Mouse (Mus musculus): ENCODE data around the gene Sspn. TPM values are rescaled to one million over a fixed set of nuclear protein-coding genes. Genes with fewer than 3 reads are reported as not detected.

Sspn gene
- polyA plus RNA-seq, 1 experiment from 2014 or later = 20.9 TPM

- no peak for ATAC-seq (ENCODE audit: insufficient number of reproducible peaks, low FRiP score, low TSS enrichment, low read depth)
- no peaks in the 10 kb centered on the region for H3K9me3 ChIP-seq
Measured at GRCm38 (mm10) chr6:145981074-145981473, 49.6 kb downstream of the Sspn start.

DNA sequence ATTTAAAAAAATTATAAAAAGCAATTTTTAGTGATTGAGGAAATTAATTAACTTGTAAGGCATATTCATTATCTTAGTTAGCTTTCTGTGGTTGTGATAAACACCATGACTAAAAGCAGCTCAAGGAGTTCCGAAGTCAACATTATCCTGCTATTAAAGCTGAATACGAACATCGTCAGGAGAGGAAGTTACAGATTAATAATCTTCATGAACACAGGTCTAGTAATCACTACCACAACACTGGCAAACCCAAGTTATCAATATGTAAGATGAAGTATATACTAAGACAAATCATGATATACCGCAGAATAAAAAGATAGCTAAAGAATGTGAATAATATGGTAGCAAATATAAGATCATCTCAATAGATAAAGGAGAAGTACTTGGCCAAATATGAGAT, 50.9 kb downstream of the Sspn start:
- Histone ChIP-seq H3K4me2 (no peak overlapping the region), H3K9ac (no peak overlapping the region), H3K27ac (no peak overlapping the region), H3K27me3 (no peaks in the 10 kb centered on the region), H3K4me1 (no peaks in the 10 kb centered on the region), H3K4me3 (no peak overlapping the region), H3K9me3 (no peaks in the 10 kb centered on the region), H3K36me3 (no peaks in the 10 kb centered on the region)
- WGBS = 91% methylated on average over 4 of the region's 4 CpGs
- no peak for ATAC-seq (ENCODE audit: insufficient number of reproducible peaks, low FRiP score, low TSS enrichment, low read depth)

More at GRCm38 (mm10) chr6:145981074-145981473, 49.6 kb downstream of the Sspn start:
- no peak overlapping the region for H3K4me3 ChIP-seq
- no peaks in the 10 kb centered on the region for H3K4me1 ChIP-seq
- no peak overlapping the region for H3K27ac ChIP-seq
- no peak overlapping the region for H3K9ac ChIP-seq
- H3K36me3 ChIP-seq = no peaks in the 10 kb centered on the region
- WGBS = 87% methylated on average over 8 of the region's 8 CpGs
- no peaks in the 10 kb centered on the region for H3K27me3 ChIP-seq
- no peak overlapping the region for H3K4me2 ChIP-seq

DNA sequence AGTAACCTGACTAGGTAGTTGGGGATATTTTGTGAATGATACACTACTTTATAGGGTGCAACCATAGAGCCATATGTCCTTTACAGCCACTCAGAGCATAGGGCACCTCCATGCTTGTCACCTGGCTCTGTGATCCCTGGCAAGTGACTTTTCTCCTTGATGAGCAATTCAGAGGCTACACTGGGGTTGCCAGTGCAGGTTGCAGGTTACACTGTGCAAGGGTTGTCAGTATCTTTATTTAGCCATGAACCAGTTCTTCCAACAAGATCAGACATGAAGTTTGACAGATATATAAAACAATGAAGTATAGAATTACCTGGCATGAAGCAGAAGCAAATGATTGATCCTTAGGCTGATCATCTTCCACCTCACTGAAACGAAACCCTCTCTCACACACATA, 59.1 kb downstream of the Sspn start:
- H3K27ac ChIP-seq = no peak overlapping the region
- peaks cover 16% of the 10 kb centered on the region for H3K4me1 ChIP-seq
- H3K36me3 ChIP-seq = no peaks in the 10 kb centered on the region
- no peak overlapping the region for H3K9ac ChIP-seq
- H3K4me2 ChIP-seq = no peak overlapping the region
- WGBS = 60% methylated on average over 1 of the region's 1 CpGs
- H3K9me3 ChIP-seq = no peaks in the 10 kb centered on the region
- ATAC-seq (ENCODE audit: insufficient number of reproducible peaks, low FRiP score, low TSS enrichment, low read depth) = no peak
- H3K27me3 ChIP-seq = no peaks in the 10 kb centered on the region
- no peak overlapping the region for H3K4me3 ChIP-seq

DNA sequence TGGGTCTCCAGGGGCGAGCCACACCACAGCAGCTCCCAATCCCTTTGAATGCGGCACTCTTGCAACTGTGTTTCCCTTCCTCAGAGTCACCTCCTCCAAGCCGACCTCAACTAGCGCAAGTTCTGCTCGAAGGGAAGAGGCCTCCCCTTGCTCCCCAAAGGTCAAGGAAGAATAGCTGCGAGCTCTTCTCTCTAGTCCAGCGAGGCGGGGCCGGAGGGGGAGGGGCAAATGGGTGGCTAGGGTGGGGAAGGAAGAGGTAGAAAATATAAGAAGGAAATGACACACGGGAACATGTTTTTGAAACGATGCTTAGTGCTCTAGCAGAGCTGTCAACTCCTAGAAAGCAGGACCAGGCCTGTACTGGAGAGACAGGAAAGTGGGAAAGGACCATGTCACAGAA, 61.1 kb downstream of the Sspn start:
- Histone ChIP-seq H3K4me3 (no peak overlapping the region), H3K9ac (no peak overlapping the region), H3K4me2 (no peak overlapping the region), H3K36me3 (no peaks in the 10 kb centered on the region), H3K27me3 (no peaks in the 10 kb centered on the region), H3K27ac (0 out of 2 replicates have a peak overlapping the region, but pooled peaks have one; percentile 40), H3K9me3 (no peaks in the 10 kb centered on the region), H3K4me1 (peaks cover 16% of the 10 kb centered on the region)
- no peak for ATAC-seq (ENCODE audit: insufficient number of reproducible peaks, low FRiP score, low TSS enrichment, low read depth)
- WGBS = 81% methylated on average over 11 of the region's 11 CpGs

DNA sequence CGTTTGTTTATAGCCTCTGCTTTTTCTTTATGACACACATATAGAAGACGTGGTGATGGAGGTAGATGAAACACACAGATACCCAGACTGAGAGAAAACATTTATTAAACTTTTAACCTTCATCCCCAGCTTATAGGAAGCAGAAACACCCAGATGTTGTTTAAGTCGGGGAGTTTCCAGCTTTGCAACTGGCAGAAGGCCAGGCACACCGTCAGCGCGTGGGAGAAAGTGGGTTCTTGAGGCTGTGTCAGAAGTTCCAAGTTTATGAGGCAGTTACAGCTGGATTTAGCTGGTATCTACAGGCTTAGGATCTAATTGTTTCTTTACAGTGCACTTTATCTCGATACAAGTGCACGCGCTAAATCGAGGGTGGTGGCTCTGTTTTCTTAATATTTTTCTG, 61.5 kb downstream of the Sspn start:
- H3K4me1 ChIP-seq = peaks cover 17% of the 10 kb centered on the region
- no peak overlapping the region for H3K4me2 ChIP-seq
- WGBS = 20% methylated on average over 10 of the region's 10 CpGs
- no peaks in the 10 kb centered on the region for H3K9me3 ChIP-seq
- H3K27me3 ChIP-seq = no peaks in the 10 kb centered on the region
- no peak for ATAC-seq (ENCODE audit: insufficient number of reproducible peaks, low FRiP score, low TSS enrichment, low read depth)
- no peak overlapping the region for H3K4me3 ChIP-seq
- H3K9ac ChIP-seq = no peak overlapping the region
- no peaks in the 10 kb centered on the region for H3K36me3 ChIP-seq
- H3K27ac ChIP-seq = 0 out of 2 replicates have a peak overlapping the region, but pooled peaks have one; percentile 40

DNA sequence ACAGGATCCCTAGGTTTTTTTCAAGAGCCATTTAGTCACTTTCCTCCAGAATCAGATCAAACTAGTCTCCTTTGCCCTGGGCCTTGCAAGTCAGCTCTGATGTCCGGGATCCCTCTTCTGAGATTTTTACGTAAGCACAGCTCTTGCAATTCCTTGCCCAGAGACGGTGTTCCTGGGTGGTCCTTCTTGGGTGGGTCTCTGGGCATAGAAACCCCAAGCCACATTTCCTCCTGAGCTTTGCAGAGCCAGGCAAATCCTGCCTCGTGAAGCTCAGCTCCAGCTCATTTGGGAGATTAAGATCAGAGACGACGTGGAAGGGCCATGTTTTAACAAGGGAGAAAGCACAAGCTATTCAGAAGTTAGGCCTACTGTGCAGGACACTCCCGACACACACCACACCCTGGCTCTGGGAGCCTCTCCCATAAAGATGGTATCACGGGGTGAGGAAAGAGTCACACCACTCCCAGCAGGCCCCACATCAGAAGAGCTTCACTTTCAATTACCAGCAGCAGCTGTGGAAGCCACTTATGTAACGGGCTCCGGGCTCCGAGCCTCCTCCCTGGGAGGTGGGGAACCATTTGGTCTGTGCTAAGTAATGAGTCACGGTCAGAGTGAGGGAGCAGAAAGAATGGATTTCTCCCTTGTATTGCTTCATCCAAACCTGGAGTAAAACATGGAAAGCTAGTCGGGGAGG, 67.0 kb downstream of the Sspn start:
- 11% methylated on average over 13 of the region's 13 CpGs for whole genome bisulfite sequencing
- Histone ChIP-seq H3K4me1 (peaks cover 19% of the 10 kb centered on the region), H3K27me3 (no peaks in the 10 kb centered on the region), H3K9me3 (no peaks in the 10 kb centered on the region), H3K4me3 (no peak overlapping the region), H3K9ac (no peak overlapping the region), H3K4me2 (no peak overlapping the region), H3K36me3 (no peaks in the 10 kb centered on the region), H3K27ac (peak overlapping the region; percentile 63)
- peak; percentile 86 for ATAC-seq (ENCODE audit: insufficient number of reproducible peaks, low FRiP score, low TSS enrichment, low read depth)

DNA sequence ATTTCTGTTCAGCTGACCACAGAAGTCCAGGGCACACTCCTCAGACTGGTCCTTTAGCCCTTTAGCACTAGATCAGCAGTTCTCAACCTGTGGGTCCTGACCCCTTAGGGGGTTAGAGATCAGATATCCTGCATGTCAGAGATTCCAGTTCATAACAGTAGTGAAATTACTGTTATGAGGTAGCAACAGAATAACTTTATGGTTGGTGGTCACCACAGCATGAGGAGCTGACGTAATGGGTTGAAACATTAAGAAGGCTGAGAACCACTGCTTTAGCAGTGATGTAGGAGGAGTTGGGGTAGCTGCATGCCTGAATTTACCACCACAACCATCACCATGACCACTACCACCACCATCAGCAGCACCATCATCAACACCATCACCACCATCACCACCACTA, 69.3 kb downstream of the Sspn start:
- ATAC-seq (ENCODE audit: insufficient number of reproducible peaks, low FRiP score, low TSS enrichment, low read depth) = no peak
- no peak overlapping the region for H3K27ac ChIP-seq
- no peak overlapping the region for H3K9ac ChIP-seq
- H3K4me1 ChIP-seq = peaks cover 14% of the 10 kb centered on the region
- H3K4me3 ChIP-seq = no peak overlapping the region
- H3K36me3 ChIP-seq = no peaks in the 10 kb centered on the region
- no peaks in the 10 kb centered on the region for H3K27me3 ChIP-seq
- WGBS = 82% methylated on average over 1 of the region's 1 CpGs
- H3K9me3 ChIP-seq = no peaks in the 10 kb centered on the region
- H3K4me2 ChIP-seq = no peak overlapping the region

- Histone ChIP-seq H3K4me3 (no peak overlapping the region), H3K9me3 (no peaks in the 10 kb centered on the region), H3K4me1 (peaks cover 14% of the 10 kb centered on the region), H3K27me3 (no peaks in the 10 kb centered on the region), H3K27ac (no peak overlapping the region), H3K9ac (no peak overlapping the region), H3K4me2 (no peak overlapping the region), H3K36me3 (no peaks in the 10 kb centered on the region)
- WGBS = 86% methylated on average over 22 of the region's 22 CpGs
- no peak for ATAC-seq (ENCODE audit: insufficient number of reproducible peaks, low FRiP score, low TSS enrichment, low read depth)
Measured at GRCm38 (mm10) chr6:146001396-146002191, 70.2 kb downstream of the Sspn start.

GRCm38 (mm10) chr6:146004174-146004601, 72.7 kb downstream of the Sspn start:
- no peaks in the 10 kb centered on the region for H3K36me3 ChIP-seq
- H3K9ac ChIP-seq = no peak overlapping the region
- H3K4me2 ChIP-seq = no peak overlapping the region
- 60% methylated on average over 3 of the region's 3 CpGs for WGBS
- ATAC-seq (ENCODE audit: insufficient number of reproducible peaks, low FRiP score, low TSS enrichment, low read depth) = no peak; the same call in 1 of the 2 replicates
- no peaks in the 10 kb centered on the region for H3K27me3 ChIP-seq
- H3K27ac ChIP-seq = no peak overlapping the region
- H3K4me1 ChIP-seq = peaks cover 14% of the 10 kb centered on the region; the same call in 1 of the 2 replicates
- H3K9me3 ChIP-seq = no peaks in the 10 kb centered on the region
- no peak overlapping the region for H3K4me3 ChIP-seq

DNA sequence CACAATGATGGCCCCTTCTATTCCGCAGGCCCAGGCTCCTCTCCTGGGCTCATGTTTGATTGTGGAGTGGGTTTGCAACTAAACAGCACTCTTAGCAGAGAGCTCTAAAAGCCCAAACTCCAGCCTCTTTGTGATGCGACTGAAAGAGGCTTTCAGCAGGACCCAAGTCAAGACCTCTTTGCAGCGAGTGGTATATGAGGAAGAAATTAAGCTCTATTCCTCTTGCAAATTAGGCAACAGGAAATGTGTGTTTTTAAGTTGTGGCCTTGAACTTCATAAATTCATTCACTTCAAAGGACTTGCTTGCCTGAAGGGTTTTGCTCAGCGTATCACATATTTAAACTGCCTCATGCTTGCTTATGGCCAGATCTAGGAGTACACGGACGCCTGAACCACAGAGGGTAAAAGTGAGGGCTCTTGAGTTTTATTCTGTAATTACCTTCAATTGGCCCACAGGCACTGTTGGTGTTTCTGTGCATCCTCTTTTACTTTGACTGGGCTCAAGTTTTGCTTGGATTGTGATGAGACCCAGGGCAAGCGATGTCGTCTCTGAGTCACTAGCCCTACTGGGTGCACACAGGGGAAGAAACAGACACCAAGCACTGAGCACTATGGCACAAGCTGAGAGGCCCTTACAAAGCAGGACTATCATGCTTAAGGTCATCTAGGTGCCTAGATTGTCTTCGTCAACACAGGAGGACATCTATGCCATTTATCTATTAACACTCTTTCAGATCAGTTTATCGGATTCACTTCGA, 73.9 kb downstream of the Sspn start:
- peaks cover 18% of the 10 kb centered on the region for H3K4me1 ChIP-seq
- no peak for ATAC-seq (ENCODE audit: insufficient number of reproducible peaks, low FRiP score, low TSS enrichment, low read depth)
- no peaks in the 10 kb centered on the region for H3K9me3 ChIP-seq
- no peak overlapping the region for H3K9ac ChIP-seq
- no peak overlapping the region for H3K27ac ChIP-seq
- no peak overlapping the region for H3K4me2 ChIP-seq
- 63% methylated on average over 11 of the region's 11 CpGs for WGBS
- no peak overlapping the region for H3K4me3 ChIP-seq
- no peaks in the 10 kb centered on the region for H3K27me3 ChIP-seq
- no peaks in the 10 kb centered on the region for H3K36me3 ChIP-seq

- no peak overlapping the region for H3K27ac ChIP-seq
- no peak overlapping the region for H3K4me2 ChIP-seq
- H3K4me1 ChIP-seq = peaks cover 23% of the 10 kb centered on the region
- H3K36me3 ChIP-seq = no peaks in the 10 kb centered on the region
- H3K9me3 ChIP-seq = no peaks in the 10 kb centered on the region
- ATAC-seq (ENCODE audit: insufficient number of reproducible peaks, low FRiP score, low TSS enrichment, low read depth) = no peak
- WGBS = 61% methylated on average over 3 of the region's 3 CpGs
- no peaks in the 10 kb centered on the region for H3K27me3 ChIP-seq
- no peak overlapping the region for H3K9ac ChIP-seq
- H3K4me3 ChIP-seq = no peak overlapping the region
Measured at GRCm38 (mm10) chr6:146005935-146006564, 74.6 kb downstream of the Sspn start.
